Mouse (Mus musculus) CH12.LX (cell line): Measurements from ENCODE around the gene Rpl13. TPM values are rescaled to one million over a fixed set of nuclear protein-coding genes. Genes with fewer than 3 reads are reported as not detected.

Experiments
- DNase-seq: peaks from one replicate; pipeline ENCODE4 v3.0.0-alpha.2; 2013; ENCODE audit errors: extremely low read depth
- H3K27ac ChIP-seq: 2 replicates; pipeline ENCODE4 v1.5.1; 2012; ENCODE audit warnings: low read depth, mild to moderate bottlenecking, control low read depth, moderate library complexity; ENCODE audit not compliant: insufficient read depth
- H3K27me3 ChIP-seq: replicated peaks from 2 replicates; pipeline ENCODE3; 2012; ENCODE audit warnings: inconsistent platforms
- H3K36me3 ChIP-seq, 2 experiments: replicated peaks in 1 of 2; 2 replicates each; pipeline versions ENCODE3 to v1.6.1; 2012; ENCODE audit warnings: inconsistent platforms in 1 of 2, low read length in 1 of 2, mild to moderate bottlenecking in 1 of 2, mixed read lengths in 1 of 2, moderate library complexity in 1 of 2; ENCODE audit not compliant: control insufficient read depth in 1 of 2, insufficient read depth in 1 of 2
- H3K4me1 ChIP-seq, 2 experiments: 2 replicates each; pipeline ENCODE4 v1.6.1; 2012; ENCODE audit warnings: inconsistent platforms in 1 of 2, moderate library complexity in 1 of 2; ENCODE audit not compliant: insufficient read depth in 2 of 2, control insufficient read depth in 1 of 2
- H3K4me2 ChIP-seq: 2 replicates; pipeline ENCODE4 v1.6.1; 2012; ENCODE audit warnings: low read depth, mild to moderate bottlenecking, control low read depth; ENCODE audit not compliant: poor library complexity, insufficient read depth, severe bottlenecking
- H3K4me3 ChIP-seq, 3 experiments: fragments of 150-350 bp in 1 of 3; sonication (generic) in 1 of 3; replicated peaks in 1 of 3; 2 replicates each; pipeline versions ENCODE3 to v1.5.1; 2011 to 2012; ENCODE audit warnings: low read depth in 2 of 3, low read length in 2 of 3, mild to moderate bottlenecking in 2 of 3, moderate library complexity in 2 of 3, control low read depth in 1 of 3, improper control_type of control experiment in 1 of 3, inconsistent platforms in 1 of 3, mixed read lengths in 1 of 3; ENCODE audit not compliant: poor library complexity in 1 of 3
- H3K79me2 ChIP-seq: replicated peaks from 2 replicates; pipeline ENCODE4 v1.6.1; 2012; ENCODE audit warnings: mild to moderate bottlenecking, moderate library complexity; ENCODE audit not compliant: control insufficient read depth, poor library complexity, insufficient read depth, severe bottlenecking; ENCODE audit errors: extremely low read depth
- H3K9ac ChIP-seq: 2 replicates; pipeline ENCODE4 v1.6.1; 2012; ENCODE audit warnings: low read depth, mild to moderate bottlenecking, control low read depth, moderate library complexity; ENCODE audit not compliant: insufficient read depth
- H3K9me3 ChIP-seq: replicated peaks from 2 replicates; pipeline ENCODE3; 2012; ENCODE audit warnings: low read length, inconsistent platforms, mixed read lengths
- CHD1 ChIP-seq: IDR thresholded peaks from 2 replicates; pipeline ENCODE4 v1.6.1; 2012; ENCODE audit warnings: low read depth, low read length, improper control_type of control experiment, inconsistent platforms
- CHD2 ChIP-seq: IDR thresholded peaks from 2 replicates; pipeline ENCODE4 v1.6.1; 2011; ENCODE audit warnings: low read length, improper control_type of control experiment
- CTCF ChIP-seq, 2 experiments: IDR thresholded peaks in 1 of 2; conservative IDR thresholded peaks in 1 of 2; 2 replicates each; pipeline ENCODE4 v1.5.1; 2011 to 2012; ENCODE audit warnings: low read depth in 2 of 2, low read length in 2 of 2, improper control_type of control experiment in 1 of 2, inconsistent platforms in 1 of 2, mild to moderate bottlenecking in 1 of 2, moderate library complexity in 1 of 2
- E2F4 ChIP-seq: IDR thresholded peaks from 2 replicates; pipeline ENCODE4 v1.6.1; 2011; ENCODE audit warnings: low read depth, low read length, improper control_type of control experiment; ENCODE audit not compliant: insufficient replicate concordance
- GABPA ChIP-seq: IDR thresholded peaks from 2 replicates; pipeline ENCODE4 v1.6.1; 2012; ENCODE audit warnings: low read depth, low read length, improper control_type of control experiment, inconsistent platforms; ENCODE audit not compliant: insufficient replicate concordance
- HCFC1 ChIP-seq: IDR thresholded peaks from 2 replicates; pipeline ENCODE4 v1.6.1; 2012; ENCODE audit warnings: low read depth, mild to moderate bottlenecking, inconsistent platforms, low read length, improper control_type of control experiment
- IRF4 ChIP-seq: IDR thresholded peaks from 2 replicates; pipeline ENCODE4 v1.6.1; 2014; ENCODE audit warnings: low read depth, mild to moderate bottlenecking, inconsistent platforms, low read length, improper control_type of control experiment
- MAX ChIP-seq: IDR thresholded peaks from 2 replicates; pipeline ENCODE4 v1.6.1; 2011; ENCODE audit warnings: low read length, improper control_type of control experiment
- MEF2A ChIP-seq: IDR thresholded peaks from 2 replicates; pipeline ENCODE4 v1.6.1; 2014; ENCODE audit warnings: low read depth, mild to moderate bottlenecking, inconsistent platforms, low read length, improper control_type of control experiment, borderline replicate concordance
- MXI1 ChIP-seq: IDR thresholded peaks from 2 replicates; pipeline ENCODE4 v1.6.1; 2011; ENCODE audit warnings: mild to moderate bottlenecking, low read depth, low read length, improper control_type of control experiment
- NRF1 ChIP-seq: IDR thresholded peaks from 2 replicates; pipeline ENCODE4 v1.6.1; 2014; ENCODE audit warnings: low read depth, mild to moderate bottlenecking, inconsistent platforms, low read length, improper control_type of control experiment, moderate library complexity
- POLR2AphosphoS2 ChIP-seq: IDR thresholded peaks from 2 replicates; pipeline ENCODE4 v1.6.1; 2011; ENCODE audit warnings: low read depth, low read length, improper control_type of control experiment
- RAD21 ChIP-seq: IDR thresholded peaks from 2 replicates; pipeline ENCODE4 v1.6.1; 2011; ENCODE audit warnings: low read depth, mild to moderate bottlenecking, low read length, improper control_type of control experiment, moderate library complexity
- SMC3 ChIP-seq: IDR thresholded peaks from 2 replicates; pipeline ENCODE4 v1.6.1; 2011; ENCODE audit warnings: low read depth, low read length, improper control_type of control experiment
- TBP ChIP-seq: conservative IDR thresholded peaks from 2 replicates; pipeline ENCODE4 v1.6.1; 2011; ENCODE audit warnings: low read depth, low read length, improper control_type of control experiment
- UBTF ChIP-seq: IDR thresholded peaks from 2 replicates; pipeline ENCODE4 v1.6.1; 2012; ENCODE audit warnings: low read depth, mild to moderate bottlenecking, inconsistent platforms, low read length, improper control_type of control experiment, moderate library complexity
- USF2 ChIP-seq: conservative IDR thresholded peaks from 2 replicates; pipeline ENCODE4 v1.6.1; 2011; ENCODE audit warnings: low read depth, low read length, improper control_type of control experiment
- ZNF384 ChIP-seq: IDR thresholded peaks from 2 replicates; pipeline ENCODE4 v1.6.1; 2012; ENCODE audit warnings: low read depth, low read length, improper control_type of control experiment, inconsistent platforms
- dilution Hi-C: fragments of 300-500 bp; cut with MboI; formaldehyde crosslinking; loops from 2 replicates; pipeline ENCODE4 v1.14.3; 2020; ENCODE audit warnings: low sequenced_read_pairs; ENCODE audit not compliant: extremely low pct_unique_long_range_greater_than_20kb, extremely low pct_ligation_motif_present
- in situ Hi-C: fragments of 300-500 bp; cut with MboI; formaldehyde crosslinking; loops from 3 replicates; pipeline ENCODE4 v1.14.3; 2019; ENCODE audit warnings: low sequenced_read_pairs, low pct_ligation_motif_present, low pct_unique_long_range_greater_than_20kb, mixed read lengths
- polyA plus RNA-seq: library from polyadenylated mRNA; unstranded; fragments of >175 nt; gene quantifications from 2 replicates; pipeline ENCODE4 v1.2.1, GENCODE M21; 2012; ENCODE audit warnings: low read depth; ENCODE audit not compliant: insufficient read length
- total RNA-seq, 2 experiments: library from RNA; depleted of rRNA; stranded (reverse); fragments of 300-350 nt in 1 of 2; fragments of >200 nt in 1 of 2; gene quantifications; 2 replicates each; pipeline ENCODE4 v1.2.3; 2012 to 2014

The Rpl13 gene
- total and polyA plus RNA-seq, 3 experiments, result 973 to 3,721 (median 2,709) TPM

- TF ChIP-seq ZNF384 (no peak), UBTF (peak; percentile 48), TBP (peak; percentile 74), MEF2A (peak; percentile 43; the same call in 1 of the 2 replicates), MXI1 (peak; percentile 78; the same call in 1 of the 2 replicates), E2F4 (0 out of 2 replicates have a peak, but pooled peaks have one; percentile 56), CHD2 (peak; percentile 61), POLR2AphosphoS2 (peak; percentile 91), MAX (peak; percentile 70; the same call in 1 of the 2 replicates), USF2 (no peak)
Measured at GRCm38 (mm10) chr8:123065214-123066100, 36.7 kb upstream of the Rpl13 start (continued).

GRCm38 (mm10) chr8:123066101-123066683 is 36.0 kb upstream of the Rpl13 start:
- Histone ChIP-seq H3K4me3 (peak overlapping the region; percentile 82 to 98 (median 98)), H3K4me2 (peak overlapping the region; percentile 85), H3K9me3 (no peaks in the 10 kb centered on the region), H3K27me3 (no peaks in the 10 kb centered on the region), H3K79me2 (peaks cover 11% of the 10 kb centered on the region), H3K9ac (peak overlapping the region; percentile 84), H3K4me1 (peaks cover 7 to 26% of the 10 kb centered on the region in 2 experiments), H3K36me3 (peaks cover 2 to 33% of the 10 kb centered on the region in 2 experiments), H3K27ac (peak overlapping the region; percentile 62; the same call in 1 of the 2 replicates)
- in situ Hi-C loops (no loop called here), dilution Hi-C loops (no loop called here)
- peak; percentile 58 for DNase-seq
- TF ChIP-seq SMC3 (peak; percentile 38; the same call in 1 of the 2 replicates), CTCF (conservative IDR thresholded peaks at IDR 0.05 in 1 of 2, IDR thresholded peaks at IDR 0.05 in 1 of 2; ENCODE audit: low read depth in 2 of 2, low read length in 2 of 2) (peak in 1 of 2 experiments; percentile 53; a peak in 2 of 4 replicates), HCFC1 (0 out of 2 replicates have a peak, but pooled peaks have one; percentile 2), NRF1 (no peak), POLR2AphosphoS2 (no peak), CHD1 (peak; percentile 76; the same call in 1 of the 2 replicates), MAX (0 out of 2 replicates have a peak, but pooled peaks have one; percentile 22), E2F4 (0 out of 2 replicates have a peak, but pooled peaks have one; percentile 22), GABPA (no peak), IRF4 (no peak), RAD21 (peak; percentile 34)
